Mouse (Mus musculus): ENCODE measurements at regions not wholly inside any gene's neighbourhood (a gene's known extent, or its start where the extent isn't known, plus 50 kb on each side); places are given as distances from the start of the nearest gene placed in this dataset.

DNA sequence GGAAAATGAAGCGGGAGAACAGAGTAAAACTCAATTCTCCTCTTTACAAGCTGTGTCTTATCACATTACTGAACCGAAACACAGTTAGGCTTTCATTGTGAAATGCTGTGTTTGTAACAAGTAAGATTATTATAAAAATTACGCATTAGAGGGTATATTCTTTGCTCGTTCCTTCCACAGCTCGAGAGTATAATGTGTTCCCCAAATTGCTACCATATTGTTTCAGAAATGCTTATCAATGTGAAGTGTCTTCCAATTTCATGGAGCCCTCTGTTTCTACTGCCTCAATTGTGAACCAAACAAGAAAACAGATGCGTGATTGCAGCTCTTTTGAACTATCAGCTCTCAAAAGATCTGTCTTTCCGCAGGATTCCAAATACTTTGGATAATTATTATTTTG lies 378.4 kb downstream of the Ttll7 start:
- Histone ChIP-seq H3K36me3 (ENCODE audit: control insufficient read depth, insufficient read depth, low read length) (no peaks in the 10 kb centered on the region), H3K4me1 (ENCODE audit: control insufficient read depth, insufficient read depth, low read length) (no peaks in the 10 kb centered on the region), H3K4me2 (ENCODE audit: low read depth, low read length) (no peak overlapping the region), H3K9ac (ENCODE audit: low read length) (no peak overlapping the region), H3K9me3 (replicated peaks; ENCODE audit: control insufficient read depth, low read length) (no peaks in the 10 kb centered on the region), H3K27me3 (ENCODE audit: control insufficient read depth, insufficient read depth, low read length) (no peaks in the 10 kb centered on the region), H3K4me3 (replicated peaks; ENCODE audit: low read length) (no peak overlapping the region), H3K27ac (ENCODE audit: low read length) (no peak overlapping the region)
- ATAC-seq (ENCODE audit: insufficient read depth, low FRiP score): no peak
- WGBS: 81% methylated on average over 7 of the region's 7 CpGs

GRCm38 (mm10) chr3:147238398-147238797 lies 386.2 kb downstream of the Ttll7 start:
- 92% methylated on average over 1 of the region's 1 CpGs for WGBS
- no peaks in the 10 kb centered on the region for H3K36me3 ChIP-seq (ENCODE audit: control insufficient read depth, insufficient read depth, low read length)

GRCm38 (mm10) chr3:147240651-147241050 lies 388.5 kb downstream of the Ttll7 start:
- Histone ChIP-seq H3K27ac (ENCODE audit: low read length) (no peak overlapping the region), H3K27me3 (ENCODE audit: control insufficient read depth, insufficient read depth, low read length) (no peaks in the 10 kb centered on the region), H3K4me1 (ENCODE audit: control insufficient read depth, insufficient read depth, low read length) (no peaks in the 10 kb centered on the region), H3K4me3 (replicated peaks; ENCODE audit: low read length) (no peak overlapping the region), H3K9ac (ENCODE audit: low read length) (no peak overlapping the region), H3K4me2 (ENCODE audit: low read depth, low read length) (no peak overlapping the region), H3K9me3 (replicated peaks; ENCODE audit: control insufficient read depth, low read length) (no peaks in the 10 kb centered on the region), H3K36me3 (ENCODE audit: control insufficient read depth, insufficient read depth, low read length) (no peaks in the 10 kb centered on the region)
- no peak for ATAC-seq (ENCODE audit: insufficient read depth, low FRiP score)
- 85% methylated on average over 4 of the region's 4 CpGs for WGBS

More at GRCm38 (mm10) chr3:147238398-147238797, 386.2 kb downstream of the Ttll7 start:
- no peaks in the 10 kb centered on the region for H3K4me1 ChIP-seq (ENCODE audit: control insufficient read depth, insufficient read depth, low read length)
- no peak overlapping the region for H3K27ac ChIP-seq (ENCODE audit: low read length)
- no peak for ATAC-seq (ENCODE audit: insufficient read depth, low FRiP score)
- no peak overlapping the region for H3K4me2 ChIP-seq (ENCODE audit: low read depth, low read length)
- no peak overlapping the region for H3K4me3 ChIP-seq (replicated peaks; ENCODE audit: low read length)
- no peaks in the 10 kb centered on the region for H3K9me3 ChIP-seq (replicated peaks; ENCODE audit: control insufficient read depth, low read length)
- H3K27me3 ChIP-seq (ENCODE audit: control insufficient read depth, insufficient read depth, low read length): no peaks in the 10 kb centered on the region
- H3K9ac ChIP-seq (ENCODE audit: low read length): no peak overlapping the region

GRCm38 (mm10) chr3:147244911-147245430 lies 392.8 kb downstream of the Ttll7 start:
- WGBS: 76% methylated on average over 5 of the region's 5 CpGs
- Histone ChIP-seq H3K9ac (ENCODE audit: low read length) (no peak overlapping the region), H3K9me3 (replicated peaks; ENCODE audit: control insufficient read depth, low read length) (no peaks in the 10 kb centered on the region), H3K27ac (ENCODE audit: low read length) (no peak overlapping the region), H3K4me1 (ENCODE audit: control insufficient read depth, insufficient read depth, low read length) (no peaks in the 10 kb centered on the region), H3K36me3 (ENCODE audit: control insufficient read depth, insufficient read depth, low read length) (no peaks in the 10 kb centered on the region), H3K27me3 (ENCODE audit: control insufficient read depth, insufficient read depth, low read length) (no peaks in the 10 kb centered on the region), H3K4me2 (ENCODE audit: low read depth, low read length) (no peak overlapping the region), H3K4me3 (replicated peaks; ENCODE audit: low read length) (no peak overlapping the region)
- ATAC-seq (ENCODE audit: insufficient read depth, low FRiP score): no peak

DNA sequence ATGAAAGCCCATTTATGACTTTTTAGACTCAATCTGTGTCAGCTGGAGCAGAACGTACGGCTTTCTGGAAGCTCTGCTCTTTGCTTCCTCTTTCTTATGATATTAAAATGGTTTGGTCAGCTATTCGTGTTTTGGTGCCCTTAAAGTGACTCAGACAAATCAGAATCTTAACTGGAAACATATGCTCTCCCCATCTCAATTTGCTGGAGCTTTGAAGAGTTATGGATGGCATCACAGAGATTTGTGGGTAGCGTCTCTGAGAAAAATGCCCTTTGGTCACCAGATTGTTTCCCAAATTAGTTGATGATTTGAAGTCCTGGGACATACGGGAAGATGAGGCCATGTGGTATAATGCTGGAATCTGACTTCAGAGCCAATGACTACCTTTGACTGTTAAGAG lies 394.0 kb downstream of the Ttll7 start:
- no peaks in the 10 kb centered on the region for H3K36me3 ChIP-seq (ENCODE audit: control insufficient read depth, insufficient read depth, low read length)
- 78% methylated on average over 5 of the region's 5 CpGs for WGBS
- ATAC-seq (ENCODE audit: insufficient read depth, low FRiP score): no peak

DNA sequence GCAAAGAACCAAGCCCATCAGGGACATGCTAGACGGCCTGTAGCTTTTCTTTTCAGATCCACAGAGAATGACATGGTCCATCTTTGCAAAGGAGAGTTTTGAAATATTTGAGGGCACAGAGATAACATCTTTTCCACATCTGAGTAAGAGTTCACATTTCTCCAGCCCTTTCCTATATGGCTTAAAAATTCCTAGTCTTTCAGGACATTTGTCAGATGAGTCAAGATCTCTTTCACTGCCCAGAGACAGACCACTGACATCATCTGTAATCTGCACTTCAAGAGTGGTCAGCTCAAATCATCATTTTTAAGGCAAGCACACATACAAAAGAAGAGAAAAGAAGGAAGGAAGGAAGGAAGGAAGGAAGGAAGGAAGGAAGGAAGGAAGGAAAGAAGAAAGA lies 397.3 kb downstream of the Ttll7 start:
- H3K9ac ChIP-seq (ENCODE audit: low read length): no peak overlapping the region
- ATAC-seq (ENCODE audit: insufficient read depth, low FRiP score): no peak
- H3K4me1 ChIP-seq (ENCODE audit: control insufficient read depth, insufficient read depth, low read length): no peaks in the 10 kb centered on the region
- H3K4me3 ChIP-seq (replicated peaks; ENCODE audit: low read length): no peak overlapping the region
- no peak overlapping the region for H3K27ac ChIP-seq (ENCODE audit: low read length)
- 83% methylated on average over 1 of the region's 1 CpGs for WGBS
- no peaks in the 10 kb centered on the region for H3K36me3 ChIP-seq (ENCODE audit: control insufficient read depth, insufficient read depth, low read length)
- H3K4me2 ChIP-seq (ENCODE audit: low read depth, low read length): no peak overlapping the region
- H3K9me3 ChIP-seq (replicated peaks; ENCODE audit: control insufficient read depth, low read length): no peaks in the 10 kb centered on the region
- no peaks in the 10 kb centered on the region for H3K27me3 ChIP-seq (ENCODE audit: control insufficient read depth, insufficient read depth, low read length)

More for the DNA sequence above, 394.0 kb downstream of the Ttll7 start:
- no peak overlapping the region for H3K4me3 ChIP-seq (replicated peaks; ENCODE audit: low read length)
- no peak overlapping the region for H3K9ac ChIP-seq (ENCODE audit: low read length)
- no peak overlapping the region for H3K27ac ChIP-seq (ENCODE audit: low read length)
- no peaks in the 10 kb centered on the region for H3K4me1 ChIP-seq (ENCODE audit: control insufficient read depth, insufficient read depth, low read length)
- H3K9me3 ChIP-seq (replicated peaks; ENCODE audit: control insufficient read depth, low read length): no peaks in the 10 kb centered on the region
- H3K27me3 ChIP-seq (ENCODE audit: control insufficient read depth, insufficient read depth, low read length): no peaks in the 10 kb centered on the region
- H3K4me2 ChIP-seq (ENCODE audit: low read depth, low read length): no peak overlapping the region

- Histone ChIP-seq H3K27me3 (ENCODE audit: control insufficient read depth, insufficient read depth, low read length) (no peaks in the 10 kb centered on the region), H3K27ac (ENCODE audit: low read length) (no peak overlapping the region), H3K4me2 (ENCODE audit: low read depth, low read length) (no peak overlapping the region), H3K9me3 (replicated peaks; ENCODE audit: control insufficient read depth, low read length) (no peaks in the 10 kb centered on the region), H3K9ac (ENCODE audit: low read length) (no peak overlapping the region), H3K4me3 (replicated peaks; ENCODE audit: low read length) (no peak overlapping the region), H3K4me1 (ENCODE audit: control insufficient read depth, insufficient read depth, low read length) (no peaks in the 10 kb centered on the region), H3K36me3 (ENCODE audit: control insufficient read depth, insufficient read depth, low read length) (no peaks in the 10 kb centered on the region)
- ATAC-seq (ENCODE audit: insufficient read depth, low FRiP score): no peak
- WGBS: 76% methylated on average over 2 of the region's 2 CpGs
Measured at GRCm38 (mm10) chr3:147249906-147250305, 397.7 kb downstream of the Ttll7 start.

GRCm38 (mm10) chr3:147252226-147252788 lies 400.1 kb downstream of the Ttll7 start:
- Histone ChIP-seq H3K27ac (ENCODE audit: low read length) (no peak overlapping the region), H3K4me3 (replicated peaks; ENCODE audit: low read length) (no peak overlapping the region), H3K36me3 (ENCODE audit: control insufficient read depth, insufficient read depth, low read length) (no peaks in the 10 kb centered on the region), H3K4me2 (ENCODE audit: low read depth, low read length) (no peak overlapping the region), H3K9ac (ENCODE audit: low read length) (no peak overlapping the region), H3K4me1 (ENCODE audit: control insufficient read depth, insufficient read depth, low read length) (no peaks in the 10 kb centered on the region), H3K27me3 (ENCODE audit: control insufficient read depth, insufficient read depth, low read length) (no peaks in the 10 kb centered on the region), H3K9me3 (replicated peaks; ENCODE audit: control insufficient read depth, low read length) (no peaks in the 10 kb centered on the region)
- WGBS: 82% methylated on average over 4 of the region's 4 CpGs
- ATAC-seq (ENCODE audit: insufficient read depth, low FRiP score): no peak

- no peak overlapping the region for H3K4me2 ChIP-seq (ENCODE audit: low read depth, low read length)
- H3K4me3 ChIP-seq (replicated peaks; ENCODE audit: low read length): no peak overlapping the region
- no peaks in the 10 kb centered on the region for H3K4me1 ChIP-seq (ENCODE audit: control insufficient read depth, insufficient read depth, low read length)
- no peaks in the 10 kb centered on the region for H3K9me3 ChIP-seq (replicated peaks; ENCODE audit: control insufficient read depth, low read length)
- ATAC-seq (ENCODE audit: insufficient read depth, low FRiP score): no peak
- H3K27ac ChIP-seq (ENCODE audit: low read length): no peak overlapping the region
- H3K27me3 ChIP-seq (ENCODE audit: control insufficient read depth, insufficient read depth, low read length): no peaks in the 10 kb centered on the region
- 49% methylated on average over 6 of the region's 6 CpGs for WGBS
- no peaks in the 10 kb centered on the region for H3K36me3 ChIP-seq (ENCODE audit: control insufficient read depth, insufficient read depth, low read length)
- H3K9ac ChIP-seq (ENCODE audit: low read length): no peak overlapping the region
Measured at GRCm38 (mm10) chr3:147252812-147253211, 400.6 kb downstream of the Ttll7 start.

Data from stomach, embryonic 16.5 days (tissue).